Mouse (Mus musculus) WW6 (cell line): ENCODE data around the gene Zbtb37.
A peak's percentile ranks its signal among the peaks of the same experiment; 100 is the strongest.

Experiments
- DNase-seq: peaks from one replicate; pipeline ENCODE4 v3.0.0-alpha.2; 2013; ENCODE audit warnings: low read depth, low spot score

Gene Zbtb37

GRCm38 (mm10) chr1:161034435-161035280 is at the start of gene Zbtb37:
Gene Zbtb37 (minus strand): TSS chr1:161034849.
- peak; percentile 97 for DNase-seq

GRCm38 (mm10) chr1:161077243-161077642 is 42.6 kb upstream of the Zbtb37 start:
- DNase-seq: no peak

GRCm38 (mm10) chr1:161076238-161076637 is 41.6 kb upstream of the Zbtb37 start:
- no peak for DNase-seq

GRCm38 (mm10) chr1:161071272-161071620 is 36.6 kb upstream of the Zbtb37 start:
- DNase-seq: no peak

- peak; percentile 88 for DNase-seq
Observed at GRCm38 (mm10) chr1:161070352-161071271, 36.0 kb upstream of the Zbtb37 start, which contains the start of the genes Dars2 and Cenpl. Gene Dars2 (minus strand): TSS chr1:161070658. Gene Cenpl (plus strand): TSS chr1:161070713.

GRCm38 (mm10) chr1:161063351-161063750 is 28.7 kb upstream of the Zbtb37 start:
- DNase-seq: no peak

- DNase-seq: no peak
Observed at GRCm38 (mm10) chr1:161057164-161057563, 22.5 kb upstream of the Zbtb37 start.

- no peak for DNase-seq
Observed at GRCm38 (mm10) chr1:161046972-161047371, 12.3 kb upstream of the Zbtb37 start.

- DNase-seq: no peak
Observed at GRCm38 (mm10) chr1:161041261-161042020, 6.8 kb upstream of the Zbtb37 start.

- DNase-seq: no peak
Observed at GRCm38 (mm10) chr1:161040855-161041254, 6.2 kb upstream of the Zbtb37 start.

- no peak for DNase-seq
Observed at GRCm38 (mm10) chr1:161040426-161040770, 5.7 kb upstream of the Zbtb37 start.

- DNase-seq: peak; percentile 81
Observed at GRCm38 (mm10) chr1:161039741-161040425, 5.2 kb upstream of the Zbtb37 start.

GRCm38 (mm10) chr1:161038968-161039721 is 4.5 kb upstream of the Zbtb37 start:
- no peak for DNase-seq

- DNase-seq: no peak
Observed at GRCm38 (mm10) chr1:161038004-161038403, 3.4 kb upstream of the Zbtb37 start.

- no peak for DNase-seq
Observed at GRCm38 (mm10) chr1:161037599-161037998, 3.0 kb upstream of the Zbtb37 start.

- no peak for DNase-seq
Observed at GRCm38 (mm10) chr1:161037026-161037425, 2.4 kb upstream of the Zbtb37 start.

- no peak for DNase-seq
Observed at GRCm38 (mm10) chr1:161036411-161036841, 1.8 kb upstream of the Zbtb37 start.

- DNase-seq: no peak
Observed at GRCm38 (mm10) chr1:161035786-161036404, 1.2 kb upstream of the Zbtb37 start.

GRCm38 (mm10) chr1:161035281-161035785 is 684 bp upstream of the Zbtb37 start:
- no peak for DNase-seq
